Mouse (Mus musculus): ENCODE results near the gene Med15. TPM values are rescaled to one million over a fixed set of nuclear protein-coding genes. Genes with fewer than 3 reads are reported as not detected.
"Not testable (repeated sequence)": the region's sequence is repeated elsewhere in the genome, so short reads cannot be mapped to it uniquely, and the experiment has no call there.

The Med15 gene
- polyA plus RNA-seq, 1 experiment from 2014 or later: 29.4 TPM

DNA sequence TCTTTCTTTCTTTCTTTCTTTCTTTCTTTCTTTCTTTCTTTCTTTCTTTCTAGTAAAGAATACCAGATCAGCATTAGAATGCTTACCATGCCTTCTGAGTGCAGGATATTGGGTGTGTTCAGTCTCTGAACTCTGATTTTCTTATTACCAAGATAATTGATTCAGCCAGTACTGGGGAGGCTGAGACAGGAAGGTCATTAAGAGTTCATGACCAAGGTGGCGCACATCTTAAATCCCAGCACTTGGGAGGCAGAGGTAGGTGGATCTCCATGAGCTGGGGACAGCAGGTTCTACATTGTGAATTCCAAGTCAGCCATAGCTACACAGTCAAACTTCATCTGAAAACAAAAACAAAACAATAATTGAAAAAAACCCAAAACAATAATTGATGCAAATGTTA, 110.8 kb downstream of the Med15 start:
- H3K27ac ChIP-seq (ENCODE audit: low read depth, low read length): no peak overlapping the region
- H3K4me1 ChIP-seq (ENCODE audit: control insufficient read depth, insufficient read depth, low read length): no peaks in the 10 kb centered on the region
- H3K9me3 ChIP-seq (ENCODE audit: control insufficient read depth, low read length): no peaks in the 10 kb centered on the region
- H3K36me3 ChIP-seq (ENCODE audit: control insufficient read depth, insufficient read depth, low read length): peaks cover 7% of the 10 kb centered on the region
- H3K9ac ChIP-seq (ENCODE audit: low read length): no peak overlapping the region
- no peak for ATAC-seq (ENCODE audit: low FRiP score)
- no peak overlapping the region for H3K4me3 ChIP-seq (ENCODE audit: low read depth, low read length)
- WGBS: 86% methylated on average over 1 of the region's 1 CpGs
- no peaks in the 10 kb centered on the region for H3K27me3 ChIP-seq (ENCODE audit: control insufficient read depth, insufficient read depth, low read length)
- no peak overlapping the region for H3K4me2 ChIP-seq
- DNase-seq (ENCODE audit: low spot score, missing footprints): no peak

DNA sequence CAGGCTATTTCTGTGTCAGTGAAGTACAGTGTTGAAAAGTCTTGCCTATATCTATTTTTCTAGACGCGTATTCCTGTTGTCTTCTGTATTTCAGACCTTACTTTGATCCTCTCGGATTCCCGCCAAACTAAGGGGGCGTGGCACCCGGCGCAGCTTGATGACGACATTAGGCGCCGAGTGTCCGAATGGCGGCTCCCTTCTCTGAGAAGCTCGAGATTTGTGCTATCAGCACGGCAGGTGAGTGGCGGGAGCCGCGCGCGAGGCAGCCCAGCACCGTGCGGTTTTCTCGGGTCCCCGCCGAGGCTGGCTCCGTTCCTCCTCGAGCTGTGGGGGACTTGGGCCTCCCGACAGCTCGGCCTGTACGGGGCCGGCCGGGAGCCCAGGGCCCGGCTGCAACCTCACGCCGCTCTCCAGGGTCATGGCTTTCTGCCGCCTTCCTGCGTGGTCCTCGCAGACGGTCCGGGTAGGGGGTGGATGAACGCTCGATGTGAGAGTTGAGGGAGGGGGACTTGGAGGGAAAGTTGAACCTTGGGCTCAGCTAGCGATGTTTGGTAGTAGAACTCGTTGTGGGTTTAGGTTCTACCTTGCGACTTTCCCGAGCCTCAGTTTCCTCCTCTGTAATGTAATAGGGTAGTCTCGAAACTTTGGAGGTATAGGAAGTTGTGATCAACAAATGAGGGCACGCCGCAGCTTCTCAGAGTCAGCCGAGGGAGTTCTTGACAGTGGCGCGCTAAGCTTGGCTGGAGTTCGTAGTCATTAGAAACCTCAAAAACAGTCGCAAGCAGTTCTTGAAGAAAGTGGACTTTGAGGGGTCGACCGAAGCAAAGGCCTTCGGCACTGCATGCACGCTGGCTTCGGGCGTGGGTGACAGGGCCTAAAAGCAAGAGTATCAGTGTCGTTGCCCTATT, 113.2 kb downstream of the Med15 start, which contains the start of gene Smpd4:
Gene Smpd4, plus strand, starts transcription at position 157 of the 908 bp plus-strand sequence.
- H3K4me3 ChIP-seq (ENCODE audit: low read depth, low read length): peak within 1 kb of the TSS; percentile 98
- no peaks in the 10 kb centered on the region for H3K4me1 ChIP-seq (ENCODE audit: control insufficient read depth, insufficient read depth, low read length)
- peak within 1 kb of the TSS; percentile 70 for H3K4me2 ChIP-seq
- H3K36me3 ChIP-seq (ENCODE audit: control insufficient read depth, insufficient read depth, low read length): peaks cover 2% of the 10 kb centered on the region; the same call in 1 of the 2 replicates
- peak within 1 kb of the TSS; percentile 94 for H3K9ac ChIP-seq (ENCODE audit: low read length)
- DNase-seq (ENCODE audit: low spot score, missing footprints): peak; percentile 100
- no peaks in the 10 kb centered on the region for H3K27me3 ChIP-seq (ENCODE audit: control insufficient read depth, insufficient read depth, low read length)
- H3K9me3 ChIP-seq (ENCODE audit: control insufficient read depth, low read length): no peaks in the 10 kb centered on the region
- peak; percentile 86 for ATAC-seq (ENCODE audit: low FRiP score)
- 3% methylated on average over 60 of the region's 60 CpGs for WGBS
- no peak within 1 kb of the TSS for H3K27ac ChIP-seq (ENCODE audit: low read depth, low read length)

DNA sequence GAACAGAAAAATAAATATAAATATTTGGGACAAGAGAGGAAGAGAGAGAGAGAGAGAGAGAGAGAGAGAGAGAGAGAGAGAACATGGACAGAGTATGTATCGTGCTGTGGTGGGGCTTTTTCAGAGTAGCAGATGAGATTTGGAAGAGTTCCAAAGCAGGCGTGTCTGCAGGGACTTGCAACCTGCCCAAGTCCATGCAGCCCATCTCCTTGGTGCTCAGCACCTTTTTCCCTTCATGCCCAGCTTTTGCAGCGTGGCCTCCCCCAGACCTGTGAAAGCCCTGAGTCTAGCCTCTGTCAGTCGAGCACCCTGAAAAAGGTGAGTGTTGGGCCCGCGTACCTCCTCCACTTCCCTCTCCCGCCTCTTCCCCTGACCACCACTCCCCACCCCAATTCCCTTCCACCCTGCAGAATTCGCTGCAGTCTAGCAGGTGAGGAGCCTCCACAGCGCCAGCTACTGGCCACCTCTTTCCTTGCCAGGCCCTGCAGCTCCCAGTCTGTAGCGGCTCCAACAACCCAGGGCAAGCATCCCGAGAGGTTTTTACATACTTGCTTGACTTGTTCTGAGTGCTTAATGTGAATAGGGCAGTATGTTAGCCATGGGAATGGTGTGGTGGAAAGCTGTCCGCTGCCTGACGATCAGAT, 114.6 kb downstream of the Med15 start:
- H3K36me3 ChIP-seq (ENCODE audit: control insufficient read depth, insufficient read depth, low read length): no peaks in the 10 kb centered on the region; the same call in 1 of the 2 replicates
- no peak overlapping the region for H3K4me2 ChIP-seq
- ATAC-seq (ENCODE audit: low FRiP score) (no peak; the same call in 1 of the 2 replicates), DNase-seq (ENCODE audit: low spot score, missing footprints) (peak; percentile 94)
- H3K27me3 ChIP-seq (ENCODE audit: control insufficient read depth, insufficient read depth, low read length): no peaks in the 10 kb centered on the region
- no peak overlapping the region for H3K27ac ChIP-seq (ENCODE audit: low read depth, low read length)
- no peak overlapping the region for H3K4me3 ChIP-seq (ENCODE audit: low read depth, low read length)
- H3K9ac ChIP-seq (ENCODE audit: low read length): no peak overlapping the region
- H3K9me3 ChIP-seq (ENCODE audit: control insufficient read depth, low read length): no peaks in the 10 kb centered on the region
- WGBS: 20% methylated on average over 13 of the region's 13 CpGs
- H3K4me1 ChIP-seq (ENCODE audit: control insufficient read depth, insufficient read depth, low read length): no peaks in the 10 kb centered on the region

DNA sequence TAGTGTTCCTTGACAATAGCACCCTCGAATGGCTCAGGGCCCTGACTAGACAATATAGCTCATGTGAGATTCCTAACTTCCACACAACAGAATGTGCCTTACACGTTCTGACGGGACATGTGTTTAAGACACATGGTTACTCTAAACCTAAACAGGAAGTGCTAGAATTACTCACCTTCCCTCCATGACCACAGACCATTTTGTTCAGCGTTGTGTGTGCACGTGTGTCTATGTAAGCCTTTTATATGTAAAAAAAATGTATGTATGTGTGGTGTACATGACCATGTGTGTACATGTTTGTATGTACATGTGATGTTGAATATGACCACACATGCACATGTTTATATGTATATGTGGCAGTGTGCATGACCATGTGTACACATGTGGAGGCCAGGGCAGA, 116.5 kb downstream of the Med15 start:
- no peak overlapping the region for H3K4me3 ChIP-seq (ENCODE audit: low read depth, low read length)
- 88% methylated on average over 5 of the region's 5 CpGs for WGBS
- no peaks in the 10 kb centered on the region for H3K27me3 ChIP-seq (ENCODE audit: control insufficient read depth, insufficient read depth, low read length)
- no peaks in the 10 kb centered on the region for H3K9me3 ChIP-seq (ENCODE audit: control insufficient read depth, low read length)
- no peaks in the 10 kb centered on the region for H3K36me3 ChIP-seq (ENCODE audit: control insufficient read depth, insufficient read depth, low read length)
- H3K9ac ChIP-seq (ENCODE audit: low read length): no peak overlapping the region
- H3K27ac ChIP-seq (ENCODE audit: low read depth, low read length): no peak overlapping the region
- no peaks in the 10 kb centered on the region for H3K4me1 ChIP-seq (ENCODE audit: control insufficient read depth, insufficient read depth, low read length)
- no peak for ATAC-seq (ENCODE audit: low FRiP score)
- H3K4me2 ChIP-seq: no peak overlapping the region
- DNase-seq (ENCODE audit: low spot score, missing footprints): no peak

DNA sequence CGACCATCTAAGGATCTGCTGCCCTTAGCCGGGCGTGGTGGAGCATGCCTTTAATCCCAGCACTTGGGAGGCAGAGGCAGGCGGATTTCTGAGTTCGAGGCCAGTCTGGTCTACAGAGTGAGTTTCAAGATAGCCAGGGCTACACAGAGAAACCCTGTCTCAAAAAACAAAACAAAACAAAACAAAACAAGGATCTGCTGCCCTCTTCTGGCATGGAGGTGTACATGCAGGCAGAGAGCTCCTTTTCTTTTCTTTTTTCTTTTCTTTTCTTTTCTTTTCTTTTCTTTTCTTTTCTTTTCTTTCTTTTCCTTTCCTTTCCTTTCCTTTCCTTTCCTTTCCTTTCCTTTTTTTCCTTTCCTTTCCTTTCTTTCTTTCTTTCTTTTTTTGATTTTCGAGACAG, 118.0 kb downstream of the Med15 start:
- not testable (repeated sequence) for H3K4me3 ChIP-seq (ENCODE audit: low read depth, low read length); H3K27ac ChIP-seq (ENCODE audit: low read depth, low read length); ATAC-seq (ENCODE audit: low FRiP score); H3K27me3 ChIP-seq (ENCODE audit: control insufficient read depth, insufficient read depth, low read length); H3K36me3 ChIP-seq (ENCODE audit: control insufficient read depth, insufficient read depth, low read length); H3K4me1 ChIP-seq (ENCODE audit: control insufficient read depth, insufficient read depth, low read length); H3K9ac ChIP-seq (ENCODE audit: low read length); DNase-seq (ENCODE audit: low spot score, missing footprints); H3K9me3 ChIP-seq (ENCODE audit: control insufficient read depth, low read length); H3K4me2 ChIP-seq
- 85% methylated on average over 6 of the region's 6 CpGs for WGBS

DNA sequence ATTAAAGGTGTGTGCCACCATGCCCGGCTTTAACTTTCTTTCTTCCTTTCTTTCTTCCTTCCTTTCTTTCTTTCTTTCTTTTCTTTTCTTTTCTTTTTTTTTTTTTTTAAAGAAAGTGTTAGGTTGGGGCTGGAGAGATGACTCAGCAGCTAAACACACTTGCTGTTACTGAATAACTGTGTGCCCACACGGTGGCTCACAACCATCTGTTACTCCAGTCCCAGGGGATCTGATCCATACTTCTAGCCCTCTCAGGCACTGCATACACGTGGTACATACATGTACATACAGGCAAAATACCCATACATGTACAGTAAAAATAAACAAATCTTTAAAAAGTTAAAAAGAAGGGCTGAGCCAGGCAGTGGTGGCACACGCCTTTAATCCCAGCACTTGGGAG, 121.3 kb downstream of the Med15 start:
- WGBS: 77% methylated on average over 4 of the region's 4 CpGs
- H3K27ac ChIP-seq (ENCODE audit: low read depth, low read length): no peak overlapping the region
- no peaks in the 10 kb centered on the region for H3K27me3 ChIP-seq (ENCODE audit: control insufficient read depth, insufficient read depth, low read length)
- no peaks in the 10 kb centered on the region for H3K36me3 ChIP-seq (ENCODE audit: control insufficient read depth, insufficient read depth, low read length)
- no peak overlapping the region for H3K9ac ChIP-seq (ENCODE audit: low read length)
- DNase-seq (ENCODE audit: low spot score, missing footprints): no peak
- H3K4me1 ChIP-seq (ENCODE audit: control insufficient read depth, insufficient read depth, low read length): no peaks in the 10 kb centered on the region
- no peak for ATAC-seq (ENCODE audit: low FRiP score)
- H3K4me3 ChIP-seq (ENCODE audit: low read depth, low read length): no peak overlapping the region
- H3K9me3 ChIP-seq (ENCODE audit: control insufficient read depth, low read length): no peaks in the 10 kb centered on the region; the same call in 1 of the 2 replicates
- H3K4me2 ChIP-seq: no peak overlapping the region

DNA sequence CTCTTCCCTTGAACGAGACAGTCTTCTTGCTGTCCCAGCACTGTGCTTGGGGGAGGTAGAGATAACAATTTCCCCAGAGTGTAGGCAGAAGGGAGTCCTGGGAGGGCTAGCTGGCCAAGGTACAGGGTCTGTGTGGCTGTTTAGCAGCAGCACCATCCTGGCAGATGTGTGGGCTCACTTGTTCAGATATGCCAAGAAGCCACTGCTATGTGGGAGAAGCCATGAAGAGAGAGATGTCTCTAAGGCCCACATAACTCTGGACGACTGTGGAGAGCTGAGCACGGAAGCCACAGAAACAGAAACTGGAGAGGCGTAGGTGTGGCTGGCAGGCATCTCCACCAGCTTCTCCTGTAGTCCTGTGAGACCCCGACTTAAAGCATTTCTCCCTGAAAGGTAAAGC, 127.0 kb downstream of the Med15 start:
- no peak for ATAC-seq (ENCODE audit: low FRiP score)
- Histone ChIP-seq H3K27ac (ENCODE audit: low read depth, low read length) (no peak overlapping the region), H3K9ac (ENCODE audit: low read length) (no peak overlapping the region)

DNA sequence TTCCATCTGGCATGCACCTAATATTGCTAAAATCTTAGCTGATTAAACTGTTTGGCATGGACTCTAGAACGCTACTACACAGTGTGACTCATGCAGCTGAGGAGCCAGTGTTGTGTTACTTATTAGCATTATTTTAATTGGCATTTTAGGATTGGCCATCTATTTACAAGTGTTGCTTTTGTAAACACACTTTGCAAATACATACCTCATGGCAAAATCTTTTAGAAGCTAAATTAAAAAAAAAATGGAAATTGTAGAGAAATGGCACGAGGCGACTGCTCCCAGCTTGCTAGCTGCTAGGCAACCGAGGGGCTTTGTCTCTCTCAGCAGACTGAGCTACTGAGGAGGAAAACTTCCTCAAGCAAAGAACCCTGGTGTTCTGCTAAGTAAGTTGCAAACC, 127.8 kb downstream of the Med15 start:
- H3K9me3 ChIP-seq (ENCODE audit: control insufficient read depth, low read length): no peaks in the 10 kb centered on the region; the same call in 1 of the 2 replicates
- ATAC-seq (ENCODE audit: low FRiP score): no peak
- no peak overlapping the region for H3K4me3 ChIP-seq (ENCODE audit: low read depth, low read length)
- no peaks in the 10 kb centered on the region for H3K27me3 ChIP-seq (ENCODE audit: control insufficient read depth, insufficient read depth, low read length)
- no peak for DNase-seq (ENCODE audit: low spot score, missing footprints)
- 65% methylated on average over 4 of the region's 4 CpGs for WGBS
- H3K36me3 ChIP-seq (ENCODE audit: control insufficient read depth, insufficient read depth, low read length): no peaks in the 10 kb centered on the region
- no peaks in the 10 kb centered on the region for H3K4me1 ChIP-seq (ENCODE audit: control insufficient read depth, insufficient read depth, low read length)
- no peak overlapping the region for H3K9ac ChIP-seq (ENCODE audit: low read length)
- H3K4me2 ChIP-seq: no peak overlapping the region
- H3K27ac ChIP-seq (ENCODE audit: low read depth, low read length): no peak overlapping the region

More for the DNA sequence above, 127.0 kb downstream of the Med15 start:
- H3K4me2 ChIP-seq: no peak overlapping the region
- no peaks in the 10 kb centered on the region for H3K36me3 ChIP-seq (ENCODE audit: control insufficient read depth, insufficient read depth, low read length)
- H3K4me1 ChIP-seq (ENCODE audit: control insufficient read depth, insufficient read depth, low read length): no peaks in the 10 kb centered on the region
- no peaks in the 10 kb centered on the region for H3K27me3 ChIP-seq (ENCODE audit: control insufficient read depth, insufficient read depth, low read length)
- DNase-seq (ENCODE audit: low spot score, missing footprints): no peak
- WGBS: 80% methylated on average over 5 of the region's 5 CpGs
- no peak overlapping the region for H3K4me3 ChIP-seq (ENCODE audit: low read depth, low read length)
- H3K9me3 ChIP-seq (ENCODE audit: control insufficient read depth, low read length): no peaks in the 10 kb centered on the region; the same call in 1 of the 2 replicates

Measured in midbrain, embryonic 11.5 days (tissue).